Mouse (Mus musculus) limb, embryonic 12.5 days (tissue): ENCODE measurements at regions not wholly inside any gene's neighbourhood (a gene's known extent, or its start where the extent isn't known, plus 50 kb on each side); places are given as distances from the start of the nearest gene placed in this dataset.

Experiments used
- ATAC-seq: fragments of 200-750 bp; cut with Nextera tagmentation; 2 replicates; pipeline ENCODE4 v1.8.0; 2017; ENCODE audit warnings: low read depth, moderate TSS enrichment; ENCODE audit not compliant: insufficient number of reproducible peaks, insufficient read depth, low FRiP score, low TSS enrichment
- H3K27ac ChIP-seq: fragments of 300-500 bp; sonication (generic); 2 replicates; pipeline ENCODE4 v1.5.1; 2016; ENCODE audit warnings: mild to moderate bottlenecking, moderate library complexity
- H3K27me3 ChIP-seq: fragments of 300-500 bp; sonication (generic); 2 replicates; pipeline ENCODE4 v1.6.1; 2016; ENCODE audit warnings: mild to moderate bottlenecking, moderate library complexity
- H3K36me3 ChIP-seq: fragments of 300-500 bp; sonication (generic); 2 replicates; pipeline ENCODE4 v1.6.1; 2016; ENCODE audit warnings: mild to moderate bottlenecking, moderate library complexity
- H3K4me1 ChIP-seq: fragments of 300-500 bp; sonication (generic); replicated peaks from 2 replicates; pipeline ENCODE4 v1.6.1; 2016
- H3K4me2 ChIP-seq: fragments of 300-500 bp; sonication (generic); 2 replicates; pipeline ENCODE4 v1.6.1; 2016; ENCODE audit warnings: mild to moderate bottlenecking, moderate library complexity
- H3K4me3 ChIP-seq: fragments of 300-500 bp; sonication (generic); replicated peaks from 2 replicates; pipeline ENCODE4 v1.5.1; 2016; ENCODE audit warnings: mild to moderate bottlenecking
- H3K9ac ChIP-seq: fragments of 300-500 bp; sonication (generic); replicated peaks from 2 replicates; pipeline ENCODE4 v1.6.1; 2016; ENCODE audit warnings: mild to moderate bottlenecking, moderate library complexity
- H3K9me3 ChIP-seq: fragments of 300-500 bp; sonication (generic); 2 replicates; pipeline ENCODE4 v1.6.1; 2016; ENCODE audit warnings: mild to moderate bottlenecking, moderate library complexity
- WGBS: fragments of 180-500 bp; shearing (Covaris S2); methylation state at CpG from one replicate; pipeline ENCODE4 v1.1.7; 2016; 5-methylcytosine and 5-hydroxymethylcytosine counted together

DNA sequence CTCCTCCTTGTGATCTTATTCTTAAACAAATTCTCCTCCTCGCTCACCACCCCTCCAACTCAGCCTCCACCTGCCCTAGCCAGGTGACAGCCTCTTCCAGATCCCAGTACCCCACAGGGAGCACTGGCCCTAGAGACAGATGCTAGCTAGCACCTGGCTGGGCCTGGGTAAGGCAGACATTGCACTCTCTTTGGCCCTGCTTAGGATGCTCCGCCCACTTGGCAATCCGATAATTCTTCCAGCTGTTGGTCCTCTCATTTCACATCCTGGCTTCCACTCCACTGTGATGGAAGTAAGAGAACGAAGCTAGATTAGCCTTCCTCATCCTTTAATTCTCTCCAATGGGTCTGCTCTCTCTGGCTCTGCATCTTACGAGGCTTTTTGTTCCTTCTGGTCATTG is 483.4 kb downstream of the Zfp536 start:
- no peaks in the 10 kb centered on the region for H3K9me3 ChIP-seq
- no peak overlapping the region for H3K9ac ChIP-seq
- peaks cover 31% of the 10 kb centered on the region for H3K4me1 ChIP-seq
- no peak overlapping the region for H3K4me3 ChIP-seq
- no peak for ATAC-seq
- peak overlapping the region; percentile 19; the same call in 1 of the 2 replicates for H3K4me2 ChIP-seq
- WGBS: 20% methylated on average over 5 of the region's 5 CpGs
- H3K27ac ChIP-seq: no peak overlapping the region
- H3K27me3 ChIP-seq: peaks cover 5% of the 10 kb centered on the region; the same call in 1 of the 2 replicates
- no peaks in the 10 kb centered on the region for H3K36me3 ChIP-seq

DNA sequence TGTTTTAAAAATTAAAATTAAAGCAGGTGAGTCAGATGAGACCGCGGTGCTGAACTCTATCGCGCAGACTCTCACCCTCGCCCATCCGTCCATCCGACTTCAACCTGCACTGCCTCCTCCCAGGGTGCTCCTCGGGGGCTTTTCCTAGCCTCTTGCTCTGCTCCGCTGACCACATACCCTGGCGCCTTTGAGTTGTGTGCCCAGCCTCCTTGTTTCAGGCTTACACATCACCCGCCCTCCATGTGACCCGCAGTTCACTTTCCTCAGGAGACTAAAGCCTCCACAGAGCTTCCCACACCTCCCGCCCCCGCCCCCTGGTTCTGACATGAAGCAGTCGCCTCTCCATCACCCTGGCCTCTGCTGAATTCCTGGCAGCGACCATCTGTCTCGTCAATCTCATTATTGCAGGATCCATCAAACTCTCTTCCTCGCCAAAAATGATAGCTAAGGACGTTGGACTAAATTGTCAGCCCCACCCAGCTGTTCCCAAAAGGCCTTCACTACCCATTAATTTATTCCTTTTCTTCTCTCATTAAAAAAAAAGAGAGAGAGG is 482.9 kb downstream of the Zfp536 start:
- Histone ChIP-seq H3K4me3 (no peak overlapping the region), H3K27me3 (peaks cover 5% of the 10 kb centered on the region; the same call in 1 of the 2 replicates), H3K4me2 (peak overlapping the region; percentile 19; the same call in 1 of the 2 replicates), H3K36me3 (no peaks in the 10 kb centered on the region), H3K9me3 (no peaks in the 10 kb centered on the region), H3K27ac (no peak overlapping the region), H3K9ac (no peak overlapping the region), H3K4me1 (peaks cover 31% of the 10 kb centered on the region)
- WGBS: 31% methylated on average over 19 of the region's 19 CpGs
- ATAC-seq: no peak

- H3K4me1 ChIP-seq: peaks cover 31% of the 10 kb centered on the region
- no peaks in the 10 kb centered on the region for H3K36me3 ChIP-seq
- H3K27ac ChIP-seq: no peak overlapping the region
- 0 out of 2 replicates have a peak, but pooled peaks have one; percentile 5 for ATAC-seq
- no peak overlapping the region for H3K9ac ChIP-seq
- no peak overlapping the region for H3K4me2 ChIP-seq
- H3K4me3 ChIP-seq: no peak overlapping the region
- WGBS: 74% methylated on average over 7 of the region's 7 CpGs
- no peaks in the 10 kb centered on the region for H3K9me3 ChIP-seq
- H3K27me3 ChIP-seq: peaks cover 5% of the 10 kb centered on the region; the same call in 1 of the 2 replicates
Observed at GRCm38 (mm10) chr7:37291726-37292125, 481.7 kb downstream of the Zfp536 start.

DNA sequence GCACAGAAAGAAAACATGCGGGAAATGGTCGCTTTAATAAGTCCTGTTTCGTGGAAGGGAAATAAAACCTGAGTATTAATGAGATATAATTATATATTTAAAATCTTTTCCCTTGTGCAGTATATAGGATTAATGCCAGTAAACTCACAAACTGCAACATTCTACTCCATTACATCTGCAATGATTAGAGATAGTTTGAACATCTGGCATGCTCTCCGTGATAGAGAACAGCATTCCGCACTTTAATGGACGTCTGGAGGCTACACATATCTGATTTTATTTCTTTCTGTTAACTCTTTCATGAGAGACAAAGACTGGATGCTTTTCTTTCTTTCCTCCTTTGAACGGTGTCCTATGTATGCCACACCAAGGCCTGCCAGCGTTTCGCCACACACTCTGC is 480.9 kb downstream of the Zfp536 start:
- no peak for ATAC-seq
- no peak overlapping the region for H3K4me2 ChIP-seq
- H3K9ac ChIP-seq: no peak overlapping the region
- peaks cover 31% of the 10 kb centered on the region for H3K4me1 ChIP-seq
- 48% methylated on average over 9 of the region's 9 CpGs for WGBS
- H3K36me3 ChIP-seq: no peaks in the 10 kb centered on the region
- 0 out of 2 replicates have a peak overlapping the region, but pooled peaks have one; percentile 35 for H3K27ac ChIP-seq
- no peaks in the 10 kb centered on the region for H3K9me3 ChIP-seq
- peaks cover 5% of the 10 kb centered on the region; the same call in 1 of the 2 replicates for H3K27me3 ChIP-seq
- no peak overlapping the region for H3K4me3 ChIP-seq

GRCm38 (mm10) chr7:37298888-37299287 is 474.6 kb downstream of the Zfp536 start:
- Histone ChIP-seq H3K4me1 (no peaks in the 10 kb centered on the region; the same call in 1 of the 2 replicates), H3K36me3 (no peaks in the 10 kb centered on the region), H3K27me3 (no peaks in the 10 kb centered on the region), H3K4me2 (no peak overlapping the region), H3K9me3 (no peaks in the 10 kb centered on the region), H3K4me3 (no peak overlapping the region), H3K9ac (no peak overlapping the region), H3K27ac (no peak overlapping the region)
- 23% methylated on average over 3 of the region's 3 CpGs for WGBS
- no peak for ATAC-seq

GRCm38 (mm10) chr7:37305463-37305862 is 468.0 kb downstream of the Zfp536 start:
- Histone ChIP-seq H3K4me3 (no peak overlapping the region), H3K27ac (no peak overlapping the region), H3K36me3 (no peaks in the 10 kb centered on the region), H3K9me3 (no peaks in the 10 kb centered on the region), H3K4me2 (no peak overlapping the region), H3K9ac (no peak overlapping the region), H3K4me1 (no peaks in the 10 kb centered on the region; the same call in 1 of the 2 replicates), H3K27me3 (no peaks in the 10 kb centered on the region)
- 76% methylated on average over 9 of the region's 9 CpGs for WGBS
- no peak for ATAC-seq

DNA sequence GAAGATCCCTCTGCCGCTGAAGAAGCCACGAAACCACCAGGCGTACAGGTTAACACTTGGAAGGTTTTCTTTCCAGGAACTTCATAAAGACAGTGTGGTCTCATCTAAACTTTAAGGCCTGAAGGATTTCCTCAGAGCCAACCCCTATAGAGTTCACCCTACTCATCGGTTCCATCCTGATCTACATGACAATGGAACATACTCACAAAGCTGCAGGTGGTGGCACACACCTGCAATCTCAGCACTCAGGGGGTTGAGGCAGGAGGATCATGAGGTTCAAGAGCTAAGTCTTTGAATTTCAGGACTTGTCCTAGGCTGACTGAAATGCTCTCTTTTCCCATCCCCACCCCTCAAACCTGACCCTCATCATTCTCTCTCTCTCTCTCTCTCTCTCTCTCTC is 466.2 kb downstream of the Zfp536 start:
- H3K36me3 ChIP-seq: no peaks in the 10 kb centered on the region
- H3K4me1 ChIP-seq: peaks cover 4% of the 10 kb centered on the region; the same call in 1 of the 2 replicates
- no peaks in the 10 kb centered on the region for H3K9me3 ChIP-seq
- H3K27ac ChIP-seq: no peak overlapping the region
- no peak overlapping the region for H3K4me3 ChIP-seq
- H3K9ac ChIP-seq: no peak overlapping the region
- no peak overlapping the region for H3K4me2 ChIP-seq
- WGBS: 81% methylated on average over 4 of the region's 4 CpGs
- ATAC-seq: no peak
- H3K27me3 ChIP-seq: no peaks in the 10 kb centered on the region

DNA sequence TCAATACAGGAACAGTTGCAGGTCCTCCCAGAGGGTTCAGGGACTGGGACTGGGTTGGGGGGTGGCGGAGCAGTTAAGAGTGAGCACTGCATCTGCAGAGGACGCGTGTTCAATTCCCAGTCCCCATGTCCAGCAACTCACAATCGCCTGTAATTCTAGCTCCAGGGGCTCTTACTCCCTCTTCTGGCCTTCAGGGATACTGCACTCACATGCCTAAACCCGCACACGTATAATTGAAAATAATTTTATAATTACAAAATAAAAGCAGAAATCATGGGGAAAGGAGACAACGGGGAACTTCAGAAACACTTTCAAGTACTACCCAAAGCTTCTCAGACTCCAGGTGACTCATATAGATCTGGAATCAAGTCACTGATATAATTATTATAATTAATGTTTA is 448.8 kb downstream of the Zfp536 start:
- H3K27me3 ChIP-seq: no peaks in the 10 kb centered on the region
- H3K9me3 ChIP-seq: no peaks in the 10 kb centered on the region
- ATAC-seq: no peak
- H3K27ac ChIP-seq: no peak overlapping the region
- peaks cover 19% of the 10 kb centered on the region for H3K4me1 ChIP-seq
- no peak overlapping the region for H3K9ac ChIP-seq
- WGBS: 91% methylated on average over 7 of the region's 7 CpGs
- no peaks in the 10 kb centered on the region for H3K36me3 ChIP-seq
- H3K4me2 ChIP-seq: no peak overlapping the region
- H3K4me3 ChIP-seq: no peak overlapping the region

DNA sequence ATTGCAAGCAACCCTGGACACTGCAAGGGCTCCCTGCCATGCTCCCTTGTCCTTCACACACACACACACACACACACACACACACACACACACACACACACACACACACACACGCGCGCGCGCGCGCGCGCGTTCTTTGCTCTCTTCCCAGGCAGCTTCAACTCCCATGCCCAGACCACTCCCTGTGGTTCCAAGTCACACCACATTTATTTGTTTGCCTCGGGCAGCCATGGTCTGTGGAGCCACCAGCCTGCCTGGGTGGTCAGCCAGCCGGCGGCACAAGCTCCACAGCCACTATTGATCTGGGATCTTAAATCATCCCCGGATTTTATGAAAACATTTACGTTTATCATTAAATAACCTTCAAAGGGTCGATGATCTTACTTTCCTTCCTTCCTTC is 440.0 kb downstream of the Zfp536 start:
- Histone ChIP-seq H3K4me1 (peaks cover 44% of the 10 kb centered on the region), H3K4me3 (no peak overlapping the region), H3K9me3 (no peaks in the 10 kb centered on the region), H3K4me2 (no peak overlapping the region), H3K36me3 (no peaks in the 10 kb centered on the region), H3K27ac (no peak overlapping the region), H3K27me3 (peaks cover 3% of the 10 kb centered on the region; the same call in 1 of the 2 replicates), H3K9ac (no peak overlapping the region)
- 52% methylated on average over 16 of the region's 16 CpGs for WGBS
- ATAC-seq: no peak

GRCm38 (mm10) chr7:37335212-37335611 is 438.2 kb downstream of the Zfp536 start:
- H3K9me3 ChIP-seq: no peaks in the 10 kb centered on the region
- ATAC-seq: no peak; the same call in 1 of the 2 replicates
- no peak overlapping the region for H3K4me3 ChIP-seq
- peak overlapping the region; percentile 12; the same call in 1 of the 2 replicates for H3K27ac ChIP-seq
- no peaks in the 10 kb centered on the region for H3K36me3 ChIP-seq
- H3K9ac ChIP-seq: no peak overlapping the region
- WGBS: 34% methylated on average over 7 of the region's 7 CpGs
- H3K27me3 ChIP-seq: peaks cover 5% of the 10 kb centered on the region; the same call in 1 of the 2 replicates
- H3K4me2 ChIP-seq: no peak overlapping the region
- peaks cover 47% of the 10 kb centered on the region for H3K4me1 ChIP-seq

- H3K9ac ChIP-seq: peak overlapping the region; percentile 19; the same call in 1 of the 2 replicates
- peak overlapping the region; percentile 89; the same call in 1 of the 2 replicates for H3K27ac ChIP-seq
- peak overlapping the region; percentile 74 for H3K4me2 ChIP-seq
- peak overlapping the region; percentile 40 for H3K4me3 ChIP-seq
- no peaks in the 10 kb centered on the region for H3K9me3 ChIP-seq
- 11% methylated on average over 12 of the region's 12 CpGs for WGBS
- no peak for ATAC-seq
- H3K4me1 ChIP-seq: peaks cover 47% of the 10 kb centered on the region
- peaks cover 6% of the 10 kb centered on the region; the same call in 1 of the 2 replicates for H3K27me3 ChIP-seq
- H3K36me3 ChIP-seq: no peaks in the 10 kb centered on the region
Observed at GRCm38 (mm10) chr7:37336171-37336850, 437.1 kb downstream of the Zfp536 start.
